Mouse (Mus musculus): ENCODE data around the gene Nsf. TPM values are rescaled to one million over a fixed set of nuclear protein-coding genes. Genes with fewer than 3 reads are reported as not detected.

Gene Nsf
- polyA plus RNA-seq, 1 experiment = 504 TPM

DNA sequence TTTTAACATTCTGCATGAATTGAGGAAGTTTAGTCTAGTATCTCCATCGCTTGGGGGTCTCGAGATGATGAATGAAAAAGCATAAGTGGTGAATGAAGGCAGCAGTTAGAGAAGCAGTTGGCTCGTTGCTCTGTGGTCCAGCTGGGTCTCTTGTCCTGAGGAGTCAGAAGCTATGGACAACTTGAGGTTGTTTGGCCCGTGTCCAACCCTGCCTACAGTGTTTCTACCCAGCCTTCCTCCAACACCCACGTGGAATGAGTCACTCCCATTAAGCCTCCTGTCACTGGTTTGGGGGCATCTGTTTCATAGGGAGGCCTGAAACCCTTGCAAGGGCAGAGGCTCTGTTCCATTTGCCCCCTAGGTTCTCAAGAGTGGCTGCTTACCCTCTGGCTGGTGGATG, 163.9 kb downstream of the Nsf start:
- peak in 1 of 2 experiments; percentile 53 for DNase-seq (ENCODE audit: extremely low spot score in 1 of 2, low spot score in 1 of 2)

DNA sequence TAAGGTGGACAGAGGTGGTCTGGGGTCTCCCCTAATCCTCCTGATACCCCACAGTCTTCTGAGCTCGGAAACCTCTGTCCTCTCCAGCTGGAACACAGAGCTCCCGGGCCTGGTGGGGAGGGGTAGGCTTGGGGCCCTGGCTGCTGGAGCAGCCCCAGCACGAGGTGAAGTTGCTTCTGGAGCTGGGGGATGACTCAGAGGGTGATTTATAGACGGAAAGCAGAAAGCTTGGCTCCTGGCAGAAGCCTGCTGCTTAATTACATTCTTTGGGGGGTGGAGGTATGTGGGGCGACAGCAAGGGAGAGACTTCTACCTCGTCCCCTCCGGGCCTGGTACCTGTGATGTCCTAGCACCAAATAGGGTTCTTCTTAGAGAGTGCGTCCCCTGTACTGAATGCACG, 173.7 kb downstream of the Nsf start:
- DNase-seq (ENCODE audit: extremely low spot score in 1 of 2, low spot score in 1 of 2) = peak in 1 of 2 experiments; percentile 26

DNA sequence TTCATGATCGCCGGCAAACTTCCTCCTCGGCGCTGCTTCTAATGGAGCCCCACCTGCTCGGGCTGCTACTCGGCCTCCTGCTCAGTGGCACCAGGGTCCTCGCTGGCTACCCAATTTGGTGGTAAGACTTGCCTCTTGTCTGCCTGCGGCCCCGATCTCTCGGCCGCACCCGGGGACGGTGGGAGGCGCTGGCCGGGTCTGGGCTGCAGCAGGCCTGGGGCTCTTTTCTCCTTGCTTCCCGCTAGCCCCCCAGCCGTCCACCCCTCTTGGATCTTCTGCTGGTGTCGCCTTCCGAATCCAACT, 179.7 kb downstream of the Nsf start:
- no peak for DNase-seq (ENCODE audit: extremely low spot score in 1 of 2, low spot score in 1 of 2)

DNA sequence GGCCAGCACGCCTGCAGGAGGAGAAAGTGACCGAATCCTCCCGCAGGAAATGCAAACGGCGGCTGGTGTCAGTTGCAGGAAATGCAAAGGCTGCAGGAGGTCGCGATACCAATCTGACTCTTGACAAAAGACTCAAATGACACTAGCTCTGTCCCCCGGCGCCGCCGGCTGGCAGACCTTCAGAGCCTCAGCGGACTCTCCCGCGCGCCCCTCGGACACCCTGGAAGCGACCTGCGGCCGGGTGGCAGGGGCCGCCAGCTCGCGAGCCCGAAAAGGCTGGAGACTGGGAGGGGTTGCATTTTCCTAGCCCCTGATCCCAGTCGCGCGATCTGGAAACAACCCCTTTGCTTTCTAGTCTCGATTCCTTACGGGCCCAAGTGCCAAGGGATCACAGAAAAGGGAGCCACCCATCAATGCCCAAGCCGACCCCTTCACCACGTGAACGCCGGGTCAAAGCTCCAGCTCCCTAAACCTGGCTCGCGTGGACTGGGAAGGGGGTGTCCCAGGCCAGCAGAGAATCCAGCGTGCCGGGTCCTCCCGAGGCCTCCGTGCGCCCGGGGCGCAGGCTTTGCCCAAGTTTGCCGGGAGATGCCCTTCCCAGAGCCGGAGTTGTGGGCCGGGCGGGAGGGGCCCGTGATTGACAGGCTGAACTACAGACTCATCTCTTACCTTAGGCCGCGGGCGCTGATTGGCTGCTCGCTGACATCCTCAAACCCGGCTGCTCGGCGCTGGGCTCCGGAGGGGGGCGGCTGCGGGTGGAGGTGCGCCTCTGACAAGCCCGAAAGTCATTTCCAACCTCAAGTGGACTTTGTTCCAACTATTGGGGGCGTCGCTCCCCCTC, 180.2 kb downstream of the Nsf start, which contains the start of gene Wnt3:
TSS of gene Wnt3 (plus strand) at position 764 of the 841 bp plus-strand sequence.
- DNase-seq (ENCODE audit: extremely low spot score in 1 of 2, low spot score in 1 of 2) = no peak

DNA sequence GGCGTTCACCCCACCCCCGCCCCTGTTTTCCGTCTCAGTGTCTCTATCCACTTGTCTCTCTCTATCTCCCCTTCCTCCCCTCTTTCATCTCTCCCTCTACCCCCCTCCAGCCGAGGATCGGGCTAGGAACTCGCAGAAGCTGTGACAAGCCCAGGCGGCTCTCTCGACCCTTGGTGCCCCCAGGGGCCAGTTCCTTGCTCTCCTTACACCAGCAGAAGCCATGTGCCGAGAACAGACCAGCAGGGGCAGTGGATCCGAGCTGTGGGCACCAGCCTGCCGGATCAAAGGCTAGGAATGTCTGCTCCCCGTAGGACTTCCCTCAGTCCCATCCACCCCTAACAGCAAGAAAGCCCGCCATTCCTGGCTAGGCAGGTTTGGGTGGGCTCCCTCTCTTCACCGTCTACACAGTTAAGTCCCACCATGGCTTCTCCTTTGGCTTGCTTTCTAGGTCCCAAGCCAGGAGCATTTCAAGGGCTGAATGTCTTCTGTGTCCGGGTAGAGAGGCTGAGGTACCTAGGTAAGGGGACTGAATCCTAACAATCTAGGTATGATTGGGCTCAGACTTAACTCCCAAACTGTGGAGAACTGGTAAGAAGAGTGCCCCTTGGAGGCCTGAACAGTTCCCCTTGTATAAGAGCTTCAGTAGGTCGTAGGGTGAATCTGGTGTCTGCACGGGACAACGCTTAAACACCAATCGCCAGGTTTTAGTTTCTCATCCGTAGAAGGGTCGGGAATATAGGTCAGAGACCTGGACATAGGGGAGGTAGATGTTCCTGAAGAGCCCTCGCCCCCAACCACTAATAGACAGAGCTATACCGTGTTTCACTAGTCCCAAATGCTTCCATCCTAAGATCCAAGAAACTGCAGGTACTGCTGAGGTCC, 181.1 kb downstream of the Nsf start:
- no peak for DNase-seq (ENCODE audit: extremely low spot score in 1 of 2, low spot score in 1 of 2)

Other genes with a start within 250 kb of the Nsf start
- 0.21 and 0.24 TPM in 2 replicates for gene Wnt9b, start 204.2 kb downstream of the Nsf start, polyA plus RNA-seq (2012; rRNA removed)
- 1.8 and 2.0 TPM in 2 replicates for gene Wnt3, start 179.9 kb downstream of the Nsf start, polyA plus RNA-seq (2012; rRNA removed)
- gene Arf2, start 12.7 kb upstream of the Nsf start, polyA plus RNA-seq (2012; rRNA removed) = 48.1 and 49.8 TPM in 2 replicates
- 39.1 and 40.3 TPM in 2 replicates for gene Crhr1, start 178.8 kb upstream of the Nsf start, polyA plus RNA-seq (2012; rRNA removed)
- not detected in 2 replicates for gene Sppl2c, start 232.3 kb upstream of the Nsf start, polyA plus RNA-seq (2012; rRNA removed)